Mouse (Mus musculus): Measurements from ENCODE around the gene Nmnat2. TPM values are rescaled to one million over a fixed set of nuclear protein-coding genes. Genes with fewer than 3 reads are reported as not detected.

Nmnat2 gene
- polyA plus RNA-seq, 1 experiment = 2.1 TPM

GRCm38 (mm10) chr1:153127622-153128021 is 172.8 kb downstream of the Nmnat2 start:
- no peaks in the 10 kb centered on the region for H3K36me3 ChIP-seq (ENCODE audit: control insufficient read depth, insufficient read depth)
- no peak overlapping the region for H3K4me3 ChIP-seq
- no peaks in the 10 kb centered on the region for H3K27me3 ChIP-seq (ENCODE audit: control insufficient read depth, insufficient read depth, insufficient read length)
- H3K4me2 ChIP-seq (ENCODE audit: low read depth) = peak overlapping the region; percentile 58
- no peak overlapping the region for H3ac ChIP-seq (ENCODE audit: control insufficient read depth, insufficient read length)
- TF ChIP-seq TCF12 (IDR thresholded peaks at IDR 0.05; ENCODE audit: insufficient read depth, poor library complexity, severe bottlenecking) = no peak
- no peak for TF ChIP-seq CEBPB (IDR thresholded peaks at IDR 0.05; ENCODE audit: insufficient read depth, poor library complexity, severe bottlenecking)
- TF ChIP-seq MAX (IDR thresholded peaks at IDR 0.05; ENCODE audit: low read depth) = no peak
- no peak for TF ChIP-seq E2F4 (IDR thresholded peaks at IDR 0.05; ENCODE audit: insufficient read depth)
- no peak for TF ChIP-seq POLR2AphosphoS2 (IDR thresholded peaks at IDR 0.05; ENCODE audit: insufficient read length, low read depth)
- no peak for TF ChIP-seq MYOG (IDR thresholded peaks at IDR 0.05; ENCODE audit: control insufficient read depth in 1 of 3, insufficient read depth in 1 of 3, insufficient read length in 2 of 3, low read depth in 2 of 3)
- no peaks in the 10 kb centered on the region for H3K79me2 ChIP-seq (ENCODE audit: control insufficient read depth, insufficient read depth)

GRCm38 (mm10) chr1:153128780-153129179 is 174.0 kb downstream of the Nmnat2 start:
- Histone ChIP-seq H3ac (ENCODE audit: control insufficient read depth, insufficient read length) (no peak overlapping the region), H3K36me3 (ENCODE audit: control insufficient read depth, insufficient read depth) (no peaks in the 10 kb centered on the region), H3K27me3 (ENCODE audit: control insufficient read depth, insufficient read depth, insufficient read length) (no peaks in the 10 kb centered on the region), H3K4me3 (no peak overlapping the region), H3K79me2 (ENCODE audit: control insufficient read depth, insufficient read depth) (no peaks in the 10 kb centered on the region), H3K4me2 (ENCODE audit: low read depth) (peak overlapping the region; percentile 89)
- no peak for TF ChIP-seq POLR2AphosphoS2 (IDR thresholded peaks at IDR 0.05; ENCODE audit: insufficient read length, low read depth)
- no peak for TF ChIP-seq SRF (IDR thresholded peaks at IDR 0.05; ENCODE audit: control insufficient read depth, insufficient read length, low read depth)
- TF ChIP-seq USF1 (IDR thresholded peaks at IDR 0.05; ENCODE audit: low read depth) = no peak
- TF ChIP-seq CEBPB (IDR thresholded peaks at IDR 0.05; ENCODE audit: insufficient read depth, poor library complexity, severe bottlenecking) = no peak

GRCm38 (mm10) chr1:153129992-153130713 is 175.4 kb downstream of the Nmnat2 start:
- no peak overlapping the region for H3K4me3 ChIP-seq
- peak in 1 of 3 experiments; percentile 11 for TF ChIP-seq MYOG (IDR thresholded peaks at IDR 0.05; ENCODE audit: control insufficient read depth in 1 of 3, insufficient read depth in 1 of 3, insufficient read length in 2 of 3, low read depth in 2 of 3)
- TF ChIP-seq MAX (IDR thresholded peaks at IDR 0.05; ENCODE audit: low read depth) = no peak
- TF ChIP-seq POLR2A (IDR thresholded peaks at IDR 0.05; ENCODE audit: insufficient read length, low read depth) = no peak
- TF ChIP-seq TCF3 (IDR thresholded peaks at IDR 0.05; ENCODE audit: insufficient read length, low read depth) = no peak
- peak in 2 of 3 experiments; percentile 31 to 43 for TF ChIP-seq MYOD1 (IDR thresholded peaks at IDR 0.05; ENCODE audit: control insufficient read depth in 1 of 3, insufficient read length in 2 of 3, low read depth in 2 of 3)
- TF ChIP-seq CEBPB (IDR thresholded peaks at IDR 0.05; ENCODE audit: insufficient read depth, poor library complexity, severe bottlenecking) = 0 out of 2 replicates have a peak, but pooled peaks have one; percentile 21
- TF ChIP-seq POLR2AphosphoS2 (IDR thresholded peaks at IDR 0.05; ENCODE audit: insufficient read length, low read depth) = no peak
- no peak for TF ChIP-seq E2F4 (IDR thresholded peaks at IDR 0.05; ENCODE audit: insufficient read depth)
- no peak for TF ChIP-seq TCF12 (IDR thresholded peaks at IDR 0.05; ENCODE audit: insufficient read depth, poor library complexity, severe bottlenecking)
- H3K27me3 ChIP-seq (ENCODE audit: control insufficient read depth, insufficient read depth, insufficient read length) = no peaks in the 10 kb centered on the region
- no peak overlapping the region for H3ac ChIP-seq (ENCODE audit: control insufficient read depth, insufficient read length)
- no peaks in the 10 kb centered on the region for H3K79me2 ChIP-seq (ENCODE audit: control insufficient read depth, insufficient read depth)
- peak overlapping the region; percentile 89 for H3K4me2 ChIP-seq (ENCODE audit: low read depth)
- no peaks in the 10 kb centered on the region for H3K36me3 ChIP-seq (ENCODE audit: control insufficient read depth, insufficient read depth)

GRCm38 (mm10) chr1:153133865-153134781 is 179.3 kb downstream of the Nmnat2 start:
- Histone ChIP-seq H3K4me3 (no peak overlapping the region), H3K36me3 (ENCODE audit: control insufficient read depth, insufficient read depth) (no peaks in the 10 kb centered on the region), H3K4me2 (ENCODE audit: low read depth) (peak overlapping the region; percentile 18), H3K27me3 (ENCODE audit: control insufficient read depth, insufficient read depth, insufficient read length) (no peaks in the 10 kb centered on the region), H3K79me2 (ENCODE audit: control insufficient read depth, insufficient read depth) (no peaks in the 10 kb centered on the region), H3ac (ENCODE audit: control insufficient read depth, insufficient read length) (no peak overlapping the region)
- TF ChIP-seq CEBPB (IDR thresholded peaks at IDR 0.05; ENCODE audit: insufficient read depth, poor library complexity, severe bottlenecking) (no peak), SRF (IDR thresholded peaks at IDR 0.05; ENCODE audit: control insufficient read depth, insufficient read length, low read depth) (no peak), TCF12 (IDR thresholded peaks at IDR 0.05; ENCODE audit: insufficient read depth, poor library complexity, severe bottlenecking) (no peak), POLR2A (IDR thresholded peaks at IDR 0.05; ENCODE audit: insufficient read length, low read depth) (no peak), POLR2AphosphoS2 (IDR thresholded peaks at IDR 0.05; ENCODE audit: insufficient read length, low read depth) (no peak), E2F4 (IDR thresholded peaks at IDR 0.05; ENCODE audit: insufficient read depth) (no peak), USF1 (IDR thresholded peaks at IDR 0.05; ENCODE audit: low read depth) (no peak), MAX (IDR thresholded peaks at IDR 0.05; ENCODE audit: low read depth) (no peak)

- H3K27me3 ChIP-seq (ENCODE audit: control insufficient read depth, insufficient read depth, insufficient read length) = no peaks in the 10 kb centered on the region
- no peak overlapping the region for H3K4me2 ChIP-seq (ENCODE audit: low read depth)
- no peak overlapping the region for H3K4me3 ChIP-seq
- TF ChIP-seq E2F4 (IDR thresholded peaks at IDR 0.05; ENCODE audit: insufficient read depth) = no peak
- TF ChIP-seq MYOD1 (IDR thresholded peaks at IDR 0.05; ENCODE audit: control insufficient read depth in 1 of 3, insufficient read length in 2 of 3, low read depth in 2 of 3) = no peak
- no peak for TF ChIP-seq MAX (IDR thresholded peaks at IDR 0.05; ENCODE audit: low read depth)
- no peak for TF ChIP-seq POLR2A (IDR thresholded peaks at IDR 0.05; ENCODE audit: insufficient read length, low read depth)
- TF ChIP-seq SRF (IDR thresholded peaks at IDR 0.05; ENCODE audit: control insufficient read depth, insufficient read length, low read depth) = no peak
- TF ChIP-seq USF1 (IDR thresholded peaks at IDR 0.05; ENCODE audit: low read depth) = no peak
- TF ChIP-seq TCF12 (IDR thresholded peaks at IDR 0.05; ENCODE audit: insufficient read depth, poor library complexity, severe bottlenecking) = no peak
- TF ChIP-seq MYOG (IDR thresholded peaks at IDR 0.05; ENCODE audit: control insufficient read depth in 1 of 3, insufficient read depth in 1 of 3, insufficient read length in 2 of 3, low read depth in 2 of 3) = no peak
- no peak for TF ChIP-seq POLR2AphosphoS2 (IDR thresholded peaks at IDR 0.05; ENCODE audit: insufficient read length, low read depth)
- no peak for TF ChIP-seq CEBPB (IDR thresholded peaks at IDR 0.05; ENCODE audit: insufficient read depth, poor library complexity, severe bottlenecking)
- no peak for TF ChIP-seq TCF3 (IDR thresholded peaks at IDR 0.05; ENCODE audit: insufficient read length, low read depth)
- no peaks in the 10 kb centered on the region for H3K36me3 ChIP-seq (ENCODE audit: control insufficient read depth, insufficient read depth)
- H3K79me2 ChIP-seq (ENCODE audit: control insufficient read depth, insufficient read depth) = no peaks in the 10 kb centered on the region
- no peak overlapping the region for H3ac ChIP-seq (ENCODE audit: control insufficient read depth, insufficient read length)
Observed at GRCm38 (mm10) chr1:153136647-153137046, 181.9 kb downstream of the Nmnat2 start.
